Mouse (Mus musculus) testis, adult 2 months (tissue): ENCODE data around the gene Galnt6.

Experiments
- CTCF ChIP-seq: fragments of 200-500 bp; IDR thresholded peaks from 2 replicates; pipeline ENCODE4 v1.5.1; 2012; ENCODE audit warnings: low read depth, mild to moderate bottlenecking, inconsistent platforms, low read length, moderate library complexity; ENCODE audit not compliant: control insufficient read depth, insufficient read depth, insufficient replicate concordance
- POLR2A ChIP-seq: fragments of 200-500 bp; IDR thresholded peaks from 2 replicates; pipeline ENCODE4 v1.6.1; 2012; ENCODE audit warnings: low read depth, mild to moderate bottlenecking, inconsistent platforms, low read length, moderate library complexity; ENCODE audit not compliant: control insufficient read depth

DNA sequence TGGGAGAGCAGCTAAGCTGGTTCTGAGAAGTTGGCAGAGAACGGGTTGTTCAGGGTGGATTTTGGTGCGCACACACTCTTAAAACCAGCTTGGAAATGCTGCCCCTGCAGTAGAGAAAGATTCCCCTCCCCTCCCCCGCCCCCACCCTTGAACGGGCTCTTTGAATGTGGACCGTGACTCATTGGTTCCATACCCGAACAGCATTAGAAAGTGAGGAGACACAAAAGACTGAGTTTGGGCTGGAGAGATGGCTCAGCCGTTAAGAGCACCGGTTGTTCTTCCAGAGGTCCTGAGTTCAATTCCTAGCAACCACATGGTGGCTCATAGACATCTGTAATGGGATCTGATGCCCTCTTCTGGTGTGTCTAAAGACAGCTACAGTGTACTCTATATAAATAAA lies 59.2 kb downstream of the Galnt6 start:
- TF ChIP-seq POLR2A (no peak), CTCF (no peak)
